Mouse (Mus musculus): ENCODE measurements around the gene Pnpo. TPM values are rescaled to one million over a fixed set of nuclear protein-coding genes. Genes with fewer than 3 reads are reported as not detected.

Pnpo gene
- total RNA-seq, 4 experiments from 2014 or later = 7.4 to 9.3 (median 8.0) TPM

DNA sequence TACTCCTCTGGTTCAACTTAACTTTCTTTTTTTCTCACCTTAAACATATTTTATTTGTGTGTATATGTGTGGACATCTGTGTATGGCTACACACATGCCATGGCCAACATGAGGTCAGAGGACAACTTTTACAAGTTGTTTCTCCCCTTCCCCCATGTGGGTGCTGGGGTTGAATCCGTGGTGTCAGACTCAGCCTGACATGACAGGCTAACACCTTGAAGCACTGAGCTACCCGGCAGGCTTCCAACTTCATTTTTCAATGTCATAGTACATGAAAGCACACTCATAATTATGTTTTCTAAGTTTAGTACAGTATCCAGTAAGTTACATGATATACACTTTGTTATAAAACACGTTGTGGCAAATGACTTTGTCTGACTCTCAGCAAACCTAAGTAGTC, 26.6 kb upstream of the Pnpo start:
- no peak for DNase-seq (ENCODE audit: low spot score in 2 of 2)

DNA sequence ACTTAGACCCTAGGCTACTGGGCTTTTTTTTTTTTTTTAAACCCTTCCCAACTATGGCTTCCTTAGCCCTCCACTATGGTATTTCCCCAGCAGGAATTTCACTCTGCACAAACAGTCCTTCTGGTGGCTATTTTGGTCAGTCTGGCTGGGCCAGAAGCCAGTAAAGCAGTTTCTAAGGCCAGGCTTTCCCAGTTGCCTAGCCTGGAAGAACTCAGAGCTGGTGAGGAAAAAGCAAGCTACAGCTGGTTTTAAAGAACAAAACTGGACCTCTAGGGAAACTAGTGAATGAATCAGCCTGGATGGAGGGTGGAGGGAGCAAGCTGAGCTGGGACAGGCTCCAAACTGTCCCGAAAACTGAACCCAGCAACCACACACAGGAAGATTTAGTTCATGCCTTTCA, 26.0 kb upstream of the Pnpo start:
- peak; percentile 79 to 84 for DNase-seq (ENCODE audit: low spot score in 2 of 2)

DNA sequence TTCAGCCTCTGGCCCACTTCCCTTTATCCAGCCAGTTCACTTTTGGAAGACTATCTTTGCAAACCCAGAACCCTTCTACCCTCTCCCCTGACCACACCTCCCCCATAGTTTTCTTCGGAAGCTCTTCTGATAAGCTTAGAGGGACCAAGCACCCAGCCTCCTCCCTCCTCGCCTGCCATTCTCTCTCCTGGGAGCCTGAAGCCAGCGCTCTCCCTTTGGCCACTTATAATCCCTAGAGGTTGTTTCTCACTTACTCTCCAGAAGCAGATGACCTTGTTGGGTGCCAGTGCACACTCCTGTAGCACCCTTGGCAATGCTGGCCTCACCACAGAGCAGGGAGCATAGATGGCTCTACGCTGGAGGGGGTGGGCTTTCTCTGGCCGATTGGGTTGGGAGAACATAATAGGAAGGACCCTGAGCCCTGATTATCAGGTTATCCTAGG, 25.5 kb upstream of the Pnpo start:
- DNase-seq (ENCODE audit: low spot score in 2 of 2) = peak; percentile 26 to 48

DNA sequence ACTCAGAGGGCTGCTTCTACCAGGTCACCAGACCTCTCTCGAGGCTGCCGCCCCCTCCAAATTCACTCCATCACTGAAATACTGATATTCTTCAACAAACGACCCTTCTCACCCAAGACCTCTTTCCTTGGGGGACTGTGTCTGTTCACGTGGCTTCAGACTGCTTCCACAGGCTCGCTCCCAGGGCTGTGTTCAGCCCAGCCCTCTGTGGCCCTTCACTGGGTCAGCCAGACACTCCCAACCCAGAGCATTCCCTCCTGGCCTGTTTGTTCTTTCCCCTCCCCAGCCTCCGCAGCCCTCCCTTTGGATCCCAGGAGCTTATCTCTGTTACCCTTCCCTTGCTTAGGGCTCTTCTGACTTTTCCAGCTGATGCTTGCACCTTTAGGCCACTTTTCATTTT, 24.7 kb upstream of the Pnpo start:
- peak in 1 of 2 experiments; percentile 51 for DNase-seq (ENCODE audit: low spot score in 2 of 2)

DNA sequence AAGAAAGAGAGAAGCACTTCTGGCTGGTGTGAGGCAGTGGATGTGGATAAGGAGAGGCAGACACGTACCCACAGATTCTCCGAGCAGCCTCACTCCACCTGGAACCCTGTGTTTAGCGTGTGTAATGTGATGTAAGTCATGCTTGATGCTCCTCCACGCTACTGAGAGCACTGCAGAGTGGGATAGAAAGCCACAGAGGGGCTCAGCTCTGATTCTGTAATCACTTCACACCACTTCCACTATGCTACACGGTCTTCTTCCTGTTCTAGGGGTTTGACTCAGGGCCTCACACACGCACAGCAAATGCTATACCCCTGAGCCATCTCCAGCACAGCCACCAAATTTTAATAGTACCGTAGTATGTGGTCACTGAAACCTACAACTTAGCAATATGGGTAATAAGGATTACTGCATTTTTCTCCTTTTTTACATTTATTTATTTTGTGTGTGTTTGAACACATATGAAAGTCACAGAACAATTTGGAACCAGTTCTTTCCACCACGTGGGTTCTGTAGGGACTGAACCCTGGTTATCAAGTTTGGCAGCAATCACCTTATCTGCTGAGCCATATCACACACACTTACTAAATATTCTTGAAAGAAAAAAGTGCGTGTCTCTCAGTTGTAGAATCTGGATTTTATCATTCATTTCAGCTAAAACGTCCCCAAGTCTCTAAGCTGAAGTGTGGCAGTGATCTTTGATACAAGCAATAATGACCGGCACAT, 23.9 kb upstream of the Pnpo start:
- DNase-seq (ENCODE audit: low spot score in 2 of 2) = no peak

DNA sequence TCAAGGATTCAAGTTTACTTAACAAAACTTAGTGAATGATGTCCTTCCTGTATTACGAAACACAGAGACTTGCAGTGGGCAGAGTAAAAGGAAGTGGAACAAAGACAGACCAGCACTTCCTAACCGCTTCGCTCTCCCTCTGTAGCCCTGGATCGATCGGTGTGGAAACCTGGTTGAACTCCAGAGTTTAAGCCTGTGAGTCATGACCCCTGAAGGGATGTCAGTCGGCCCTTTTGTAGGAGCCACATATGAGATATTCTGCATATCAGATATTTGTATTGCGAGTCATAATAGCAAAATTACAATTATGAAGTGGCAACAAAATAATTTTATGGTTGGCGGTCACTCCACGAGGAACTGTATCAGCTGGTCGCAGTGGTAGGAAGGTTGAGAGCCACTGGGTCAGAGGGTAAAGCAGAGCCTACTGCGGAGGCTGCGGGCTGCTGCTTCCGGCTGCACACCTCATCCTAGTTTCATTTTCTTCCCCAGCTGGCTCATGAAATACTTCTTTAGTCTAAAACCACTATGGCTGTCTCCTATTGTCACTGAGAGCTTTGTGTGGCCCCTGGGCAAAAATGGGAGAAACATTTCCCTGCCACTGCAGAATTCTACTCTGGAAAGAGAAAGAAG, 23.2 kb upstream of the Pnpo start:
- no peak for DNase-seq (ENCODE audit: low spot score in 2 of 2)

DNA sequence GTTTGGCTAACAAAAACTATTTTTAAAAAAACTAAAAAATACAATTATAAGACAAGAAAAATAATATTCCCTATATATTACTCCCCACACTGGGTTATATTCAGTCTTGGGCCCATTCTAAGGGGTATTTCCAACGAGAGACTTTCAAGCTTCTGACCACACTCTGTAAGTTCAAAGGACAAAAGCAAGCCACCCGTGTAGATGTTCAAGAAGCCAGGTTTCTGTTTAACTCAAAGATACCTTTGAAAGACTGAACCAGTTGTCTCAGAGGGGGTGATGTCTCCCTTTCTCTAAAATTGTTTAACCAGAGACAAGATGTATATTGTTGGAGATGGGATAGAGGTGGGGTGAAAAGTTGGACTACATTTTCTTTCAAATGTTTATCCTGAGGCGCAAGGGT, 22.4 kb upstream of the Pnpo start:
- DNase-seq (ENCODE audit: low spot score in 2 of 2) = no peak

DNA sequence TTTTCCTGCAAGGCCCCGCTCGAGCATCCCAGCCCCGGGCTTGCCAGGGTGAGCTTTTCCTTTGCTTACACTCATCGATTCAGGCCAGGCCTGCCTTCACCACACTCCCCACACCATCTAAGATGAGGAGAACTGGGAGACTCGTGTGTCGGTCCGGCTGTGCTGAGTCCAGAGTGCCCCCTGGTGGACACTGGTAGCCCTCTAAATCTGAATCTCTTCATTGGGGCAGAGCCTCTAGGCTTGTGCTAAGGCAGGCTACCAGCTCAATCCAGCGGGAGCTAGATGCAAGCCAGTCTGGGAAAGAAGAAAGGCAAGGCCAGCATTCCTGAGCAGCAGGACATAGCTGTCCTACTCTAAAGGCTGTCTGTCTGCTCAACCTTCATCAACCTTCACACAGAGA, 19.8 kb upstream of the Pnpo start:
- peak; percentile 86 for DNase-seq (ENCODE audit: low spot score in 2 of 2)

DNA sequence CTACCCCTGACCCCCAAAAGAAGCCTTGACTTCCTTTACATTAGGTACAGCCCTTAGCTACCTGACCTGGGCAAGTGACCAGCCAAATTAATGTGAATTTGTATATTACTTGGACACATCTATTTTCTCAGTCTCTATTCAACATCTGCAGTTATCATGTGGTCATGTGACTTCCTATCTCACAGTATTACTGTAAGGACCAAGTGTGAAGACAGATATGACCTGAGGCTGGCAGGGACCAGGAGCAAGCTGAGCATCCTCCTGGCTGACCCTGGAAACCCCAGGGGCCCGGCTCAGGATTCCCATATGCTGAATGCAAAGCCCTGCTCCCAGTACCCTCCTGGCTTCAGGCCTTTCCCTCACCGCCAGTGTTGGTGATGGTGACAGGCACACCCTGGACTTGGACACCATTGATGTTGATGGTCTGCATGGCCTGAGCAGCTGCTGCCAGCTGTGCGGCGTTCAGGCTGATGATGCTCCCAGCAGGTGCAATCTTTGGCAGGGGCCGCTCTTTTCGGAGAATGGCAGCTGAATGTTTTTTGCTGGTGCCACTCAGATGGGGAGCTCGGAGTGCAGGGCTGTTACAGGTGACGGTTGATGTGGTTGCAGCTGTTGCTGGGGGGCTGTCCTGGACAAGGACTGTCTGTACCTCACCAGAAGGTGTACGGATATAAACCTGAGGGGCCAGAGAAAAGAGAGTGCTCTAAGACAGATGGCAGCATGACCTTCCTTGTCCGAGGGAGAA, 13.4 kb upstream of the Pnpo start:
- no peak for DNase-seq (ENCODE audit: low spot score in 2 of 2)

DNA sequence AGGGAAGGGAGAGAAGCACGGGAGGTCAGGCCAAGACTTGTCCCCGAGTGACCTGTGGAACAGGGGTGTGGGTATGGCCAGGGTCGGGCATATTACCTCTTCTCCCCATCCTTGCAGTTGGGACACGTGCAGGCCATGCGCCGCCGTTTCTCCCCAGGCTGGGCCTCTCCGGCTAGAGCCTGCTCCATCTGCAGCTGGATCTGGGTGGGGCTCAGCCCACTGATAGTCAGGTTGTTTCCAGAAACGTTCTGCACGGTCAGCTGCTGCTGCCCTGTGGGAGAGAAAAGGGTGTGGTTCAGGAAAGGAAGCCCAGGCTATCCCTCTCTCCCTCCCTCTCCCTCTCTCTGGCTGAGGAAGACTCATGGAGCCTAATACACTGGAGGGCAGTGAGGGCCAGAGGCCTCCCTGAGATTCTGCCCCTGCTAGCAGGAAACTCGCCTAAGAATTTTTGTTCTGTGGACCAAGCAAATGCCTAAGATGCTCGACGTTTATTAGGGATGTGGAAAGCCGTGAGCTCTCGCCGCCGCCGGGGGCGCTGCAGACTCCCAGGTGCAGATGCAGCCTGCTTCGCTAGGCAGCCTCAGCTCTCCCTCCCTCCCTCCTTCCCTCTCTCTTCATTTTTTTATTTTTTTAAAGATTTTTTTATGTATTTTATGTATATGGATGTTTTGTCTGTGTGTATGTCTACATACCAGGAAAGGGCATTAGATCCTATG, 12.4 kb upstream of the Pnpo start:
- DNase-seq (ENCODE audit: low spot score in 2 of 2) = peak; percentile 40 to 69

DNA sequence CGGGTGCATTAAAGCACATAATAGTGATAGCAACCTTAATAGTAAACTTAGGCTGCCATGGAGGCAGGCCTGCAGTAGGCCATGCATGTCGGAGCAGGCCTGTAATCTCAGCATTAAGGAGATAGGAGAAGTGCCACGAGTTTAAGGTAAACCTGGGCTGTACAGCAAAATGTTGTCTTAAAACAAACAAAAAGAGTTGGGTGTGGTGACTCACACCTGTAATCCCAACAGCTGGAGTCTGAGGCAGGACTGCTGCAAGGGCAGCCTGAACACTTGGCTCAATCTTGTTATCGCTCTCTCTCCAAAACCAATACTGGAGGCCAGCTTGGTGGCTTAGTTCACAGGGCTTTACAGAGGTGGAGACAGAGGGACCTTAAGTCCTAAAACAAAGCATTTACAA, 11.3 kb upstream of the Pnpo start:
- DNase-seq (ENCODE audit: low spot score in 2 of 2) = no peak

DNA sequence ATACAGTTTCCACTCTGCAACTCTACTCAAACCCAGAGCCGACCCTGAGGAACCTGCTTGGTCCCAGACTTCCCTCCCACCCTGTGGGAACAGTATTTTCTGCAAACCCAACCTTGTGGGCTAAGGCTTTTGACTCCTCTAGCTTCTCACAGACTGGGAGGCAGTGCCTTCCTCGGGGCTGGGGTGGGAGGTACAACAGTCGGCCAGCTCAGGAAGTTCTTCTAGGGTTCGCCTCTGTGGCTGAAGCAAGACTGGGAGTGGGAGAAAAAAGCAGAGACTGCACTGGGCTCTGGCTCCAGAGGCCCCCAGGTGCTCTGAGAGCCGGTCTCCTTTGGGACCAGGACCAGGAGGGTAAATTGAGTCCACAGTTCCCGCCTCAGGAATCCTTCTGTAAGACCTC, 9.1 kb upstream of the Pnpo start:
- no peak for DNase-seq (ENCODE audit: low spot score in 2 of 2)

DNA sequence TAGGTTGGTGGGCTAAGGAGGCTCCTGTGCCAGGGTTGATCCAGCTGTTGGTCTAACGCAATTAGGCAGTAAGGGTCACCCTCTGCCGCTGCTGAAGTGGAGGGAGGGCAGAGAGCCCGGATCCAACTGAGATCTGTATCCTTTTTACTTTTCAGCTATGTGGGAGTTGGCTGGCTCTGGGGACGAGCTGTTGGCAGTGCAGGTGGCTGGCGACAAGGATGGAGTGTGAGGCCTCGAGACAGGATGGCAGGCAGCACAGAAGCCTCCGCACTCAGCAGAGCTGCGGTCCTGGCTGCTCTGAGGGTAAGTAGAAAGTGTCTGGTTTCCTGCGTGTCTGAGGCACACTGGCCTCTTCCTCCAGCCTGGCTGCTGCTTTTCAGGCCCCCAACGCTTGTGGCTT, 8.6 kb upstream of the Pnpo start:
- no peak for DNase-seq (ENCODE audit: low spot score in 2 of 2)

DNA sequence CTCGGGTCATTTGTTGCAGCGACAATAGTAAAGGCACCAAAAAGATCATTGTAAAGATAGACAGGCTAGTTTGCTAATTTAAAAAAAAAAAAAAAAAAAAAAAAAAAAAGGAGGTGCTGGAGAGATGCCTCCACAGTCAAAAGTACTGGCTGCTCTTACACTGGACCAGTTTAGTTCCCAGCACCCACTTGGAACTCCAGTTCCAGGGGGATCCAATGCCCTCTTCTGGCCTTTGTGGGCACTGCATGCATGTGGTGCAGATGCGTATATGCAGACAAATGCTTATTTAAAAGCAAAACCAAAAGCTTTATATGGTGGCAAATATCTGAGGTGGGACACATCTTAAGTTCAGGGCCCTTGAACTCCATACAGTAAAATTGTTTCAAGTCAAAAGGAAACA, 7.0 kb upstream of the Pnpo start:
- DNase-seq (ENCODE audit: low spot score in 2 of 2) = no peak

DNA sequence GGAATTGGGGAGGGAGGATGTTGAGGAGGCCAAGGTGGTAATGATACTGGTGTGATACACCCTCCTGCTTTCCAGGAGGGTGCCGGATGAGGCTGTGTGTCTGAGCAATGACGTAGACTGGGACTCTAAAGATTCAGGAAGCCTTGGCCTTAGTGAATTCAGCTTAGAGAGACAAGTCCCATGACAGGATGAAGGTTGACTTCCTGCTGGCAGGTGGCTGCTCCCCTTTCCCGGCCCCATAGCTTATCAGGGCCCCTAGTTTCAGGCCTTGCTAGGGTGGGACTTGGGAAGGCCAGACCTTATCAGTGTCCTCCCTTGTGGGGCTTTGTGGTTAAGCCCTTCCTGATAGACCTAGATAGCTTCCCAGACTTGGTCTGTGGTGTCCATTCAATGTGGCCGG, 4.1 kb upstream of the Pnpo start:
- no peak for DNase-seq (ENCODE audit: low spot score in 2 of 2)

DNA sequence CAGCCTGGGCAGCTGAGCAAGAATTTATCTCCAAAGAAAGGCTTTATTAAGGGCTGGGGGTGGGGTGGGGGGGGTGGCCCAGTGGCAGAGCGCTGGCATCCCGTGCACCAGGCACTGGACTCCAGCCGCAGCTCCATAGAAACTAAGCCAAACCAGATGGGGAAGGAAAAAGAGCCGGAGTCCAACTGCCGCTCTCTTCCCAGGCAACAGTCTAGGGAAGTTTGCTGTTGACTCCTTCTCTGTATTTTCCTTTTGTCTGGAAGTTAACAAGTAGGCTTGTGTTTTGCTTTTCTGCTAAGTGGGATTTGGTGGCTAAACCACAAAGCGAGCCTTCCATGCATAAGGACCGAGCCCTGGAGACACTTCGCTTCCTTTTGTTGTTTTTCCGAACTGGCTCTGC, 2.7 kb upstream of the Pnpo start:
- DNase-seq (ENCODE audit: low spot score in 2 of 2) = no peak

DNA sequence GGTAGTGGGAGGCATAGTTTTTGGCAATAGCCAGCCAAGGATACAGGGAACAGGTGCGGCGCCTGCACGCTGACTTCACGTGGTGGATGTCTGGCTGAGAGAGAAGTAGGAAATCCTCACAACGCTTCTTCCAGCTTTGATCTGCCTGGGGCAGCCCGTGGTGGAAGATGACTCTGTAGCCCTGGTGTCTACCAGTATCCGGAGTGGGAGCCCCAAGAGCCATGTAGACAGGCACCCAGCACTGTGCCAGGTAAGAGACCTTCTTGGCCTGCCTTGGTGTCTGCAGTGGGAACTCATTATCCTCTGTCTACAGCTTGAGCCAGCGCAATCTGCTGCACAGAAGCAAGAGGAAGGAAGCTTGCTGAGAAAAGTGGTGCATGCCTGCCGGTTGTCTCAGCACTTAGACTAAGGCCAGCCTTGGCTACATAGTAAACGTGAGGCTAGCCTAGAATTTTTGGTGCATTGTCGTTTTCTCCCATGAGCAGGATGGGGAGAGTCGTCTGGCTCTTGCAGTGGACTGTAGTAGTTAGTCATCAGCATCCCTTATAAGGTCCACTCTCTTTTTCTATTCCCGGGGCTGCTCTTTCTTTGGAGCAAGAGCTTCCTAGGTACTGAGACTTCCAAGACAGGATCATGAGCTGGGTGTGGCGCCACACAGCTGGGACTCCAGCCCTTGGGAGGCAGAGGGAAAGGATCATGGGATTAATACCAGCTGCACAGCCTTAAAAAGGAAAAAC, 1.2 kb upstream of the Pnpo start:
- no peak for DNase-seq (ENCODE audit: low spot score in 2 of 2)

DNA sequence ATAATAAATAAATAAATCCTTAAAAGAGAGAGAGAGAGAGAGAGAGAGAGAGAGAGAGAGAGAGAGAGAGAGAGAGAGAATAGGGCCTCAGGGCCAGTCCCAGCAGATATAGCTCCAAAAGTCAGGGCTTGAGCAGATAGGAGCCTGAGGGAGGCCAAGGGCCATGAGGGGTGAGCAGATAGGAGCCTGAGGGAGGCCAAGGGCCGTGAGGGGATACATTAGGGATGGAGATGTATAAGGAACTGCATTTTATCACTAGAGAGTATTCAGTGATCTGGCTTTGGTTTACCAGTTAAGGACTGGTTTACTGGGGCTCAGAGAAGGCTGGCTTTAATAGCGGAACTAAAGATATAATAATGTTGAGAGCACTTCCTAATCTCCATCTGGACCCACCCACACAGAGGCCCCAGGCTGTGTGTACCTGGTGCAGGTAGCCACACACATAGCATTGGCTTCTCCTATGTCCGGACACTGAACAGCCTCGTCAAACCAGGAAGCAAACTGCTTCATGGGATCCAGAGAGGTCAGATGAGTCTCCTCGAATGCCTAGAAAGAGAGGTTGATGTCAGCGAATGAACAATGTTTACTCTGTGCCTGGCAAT, 1.7 kb downstream of the Pnpo start:
- no peak for DNase-seq (ENCODE audit: low spot score in 2 of 2)

DNA sequence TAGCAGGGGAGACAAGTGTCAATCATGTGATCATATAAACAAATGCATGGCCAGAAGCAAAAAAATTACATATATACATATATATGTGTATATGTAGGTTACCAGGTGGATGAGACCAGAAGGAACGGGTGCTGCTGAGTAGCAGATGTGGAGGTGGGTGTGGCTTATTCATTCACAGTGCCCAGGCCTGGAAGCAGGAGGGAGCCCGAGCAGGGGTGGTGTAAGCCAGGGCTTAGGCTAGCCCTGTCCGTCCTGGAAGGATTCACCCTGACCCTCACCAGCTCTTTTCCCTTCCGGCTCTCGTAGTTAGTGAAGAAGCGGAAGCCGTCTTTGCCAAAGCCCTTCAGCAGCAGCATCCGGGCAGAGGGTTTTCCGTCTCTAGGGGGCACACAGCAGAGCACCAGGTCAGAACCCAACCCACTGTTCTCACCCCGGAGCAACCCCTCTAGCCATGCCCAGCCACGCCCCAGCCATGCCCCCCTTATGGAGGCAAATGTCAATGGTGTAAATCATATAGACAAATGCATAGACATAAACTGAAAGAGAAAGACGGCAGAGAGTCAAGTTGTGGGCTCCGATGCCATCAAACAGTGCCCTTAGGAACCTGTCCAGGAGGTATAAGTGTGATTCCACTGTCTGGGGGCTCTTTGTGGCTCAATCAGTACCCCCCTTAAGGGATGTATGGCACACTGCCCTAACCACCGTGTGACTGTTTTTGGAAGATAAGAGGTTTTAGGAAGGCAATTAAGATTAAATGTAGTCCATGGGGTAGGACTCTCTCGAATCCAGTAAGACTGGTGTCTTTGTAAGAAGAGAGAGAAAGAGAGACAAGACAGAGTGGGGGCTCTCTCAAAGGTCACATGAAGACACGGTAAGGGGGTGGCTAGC, 3.0 kb downstream of the Pnpo start:
- DNase-seq (ENCODE audit: low spot score in 2 of 2) = no peak

DNA sequence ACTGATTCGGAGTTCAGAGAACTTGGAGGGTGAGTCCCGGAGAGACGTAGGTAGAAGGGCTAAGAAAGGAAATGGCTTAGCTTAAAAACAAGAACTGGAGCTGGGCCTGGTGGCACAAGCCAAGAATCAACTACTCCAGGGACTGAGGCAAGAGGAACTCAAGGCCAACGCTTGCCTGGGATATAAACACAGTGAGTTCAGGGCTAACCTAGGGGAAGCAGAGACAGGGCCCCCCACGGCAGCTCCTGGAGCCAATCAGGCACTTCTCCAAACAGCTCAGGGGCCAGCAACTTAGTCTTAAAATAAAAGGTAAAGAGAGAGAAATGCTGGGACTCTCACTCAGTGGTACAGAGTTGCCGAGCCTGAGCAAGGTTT, 5.4 kb downstream of the Pnpo start:
- DNase-seq (ENCODE audit: low spot score in 2 of 2) = no peak

Data from gastrocnemius, adult 8-10 months (tissue).